Mouse (Mus musculus) hindbrain, embryonic 11.5 days (tissue): Measurements from ENCODE around the gene Selenbp1. TPM values are rescaled to one million over a fixed set of nuclear protein-coding genes. Genes with fewer than 3 reads are reported as not detected.
A peak's percentile ranks its signal among the peaks of the same experiment; 100 is the strongest.
"Not testable (repeated sequence)": the region's sequence is repeated elsewhere in the genome, so short reads cannot be mapped to it uniquely, and the experiment has no call there.

Source experiments
- ATAC-seq: fragments of 200-750 bp; cut with Nextera tagmentation; 2 replicates; pipeline ENCODE4 v1.8.0; 2017; ENCODE audit warnings: mild to moderate bottlenecking, moderate TSS enrichment, moderate library complexity; ENCODE audit not compliant: low FRiP score
- DNase-seq: peaks from one replicate; pipeline ENCODE4 v3.0.0-alpha.2; 2015; ENCODE audit warnings: low spot score
- H3K27ac ChIP-seq: fragments of 300-500 bp; sonication (generic); 2 replicates; pipeline ENCODE4 v1.5.1; 2014; ENCODE audit warnings: mild to moderate bottlenecking, low read depth, low read length
- H3K27me3 ChIP-seq: fragments of 300-500 bp; sonication (generic); 2 replicates; pipeline ENCODE4 v1.6.1; 2014; ENCODE audit warnings: mild to moderate bottlenecking, low read length, moderate library complexity, mixed read lengths; ENCODE audit not compliant: control insufficient read depth, insufficient read depth
- H3K36me3 ChIP-seq: fragments of 300-500 bp; sonication (generic); 2 replicates; pipeline ENCODE4 v1.6.1; 2014; ENCODE audit warnings: mild to moderate bottlenecking, low read length, moderate library complexity, mixed read lengths; ENCODE audit not compliant: control insufficient read depth, insufficient read depth
- H3K4me1 ChIP-seq: fragments of 300-500 bp; sonication (generic); replicated peaks from 2 replicates; pipeline ENCODE4 v1.6.1; 2014; ENCODE audit warnings: low read length, mixed read lengths; ENCODE audit not compliant: control insufficient read depth, insufficient read depth
- H3K4me2 ChIP-seq: fragments of 300-500 bp; sonication (generic); replicated peaks from 2 replicates; pipeline ENCODE4 v1.6.1; 2014; ENCODE audit warnings: mild to moderate bottlenecking, low read depth, low read length
- H3K4me3 ChIP-seq: fragments of 300-500 bp; sonication (generic); 2 replicates; pipeline ENCODE4 v1.5.1; 2014; ENCODE audit warnings: low read depth, low read length
- H3K9ac ChIP-seq: fragments of 300-500 bp; sonication (generic); 2 replicates; pipeline ENCODE4 v1.6.1; 2014; ENCODE audit warnings: low read depth, low read length
- H3K9me3 ChIP-seq: fragments of 300-500 bp; sonication (generic); 2 replicates; pipeline ENCODE4 v1.6.1; 2016; ENCODE audit warnings: low read length; ENCODE audit not compliant: control insufficient read depth
- WGBS: fragments of 180-500 bp; shearing (Covaris S2); extraction: QIAGEN DNeasy Blood & Tissue Kit; methylation state at CpG from one replicate; pipeline ENCODE4 v1.1.7; 2014; 5-methylcytosine and 5-hydroxymethylcytosine counted together
- polyA plus RNA-seq: library from polyadenylated mRNA; unstranded; fragments of >200 nt; fragmentation: Nextera tagmentation; extraction: Ambion mirVana; gene quantifications from 2 replicates; pipeline ENCODE4 v1.2.1, GENCODE M21; 2014

The Selenbp1 gene
- polyA plus RNA-seq, 1 experiment from 2014 or later: 6.9 TPM

GRCm38 (mm10) chr3:94940033-94940432, 7.2 kb downstream of the Selenbp1 start:
- WGBS: 69% methylated on average over 8 of the region's 9 CpGs
- not testable (repeated sequence) for ATAC-seq, H3K27me3 ChIP-seq, H3K36me3 ChIP-seq, H3K4me3 ChIP-seq, H3K9me3 ChIP-seq, H3K4me1 ChIP-seq, DNase-seq, H3K9ac ChIP-seq, H3K27ac ChIP-seq, H3K4me2 ChIP-seq

GRCm38 (mm10) chr3:94942211-94942967, 9.5 kb downstream of the Selenbp1 start:
- not testable (repeated sequence) for DNase-seq, H3K9me3 ChIP-seq, H3K4me1 ChIP-seq, H3K27me3 ChIP-seq, ATAC-seq, H3K4me3 ChIP-seq, H3K9ac ChIP-seq, H3K36me3 ChIP-seq, H3K4me2 ChIP-seq, H3K27ac ChIP-seq
- WGBS: 86% methylated on average over 9 of the region's 9 CpGs

GRCm38 (mm10) chr3:94943706-94944105, 10.8 kb downstream of the Selenbp1 start:
- H3K4me3 ChIP-seq, H3K9me3 ChIP-seq, H3K4me1 ChIP-seq, H3K27ac ChIP-seq, ATAC-seq, H3K4me2 ChIP-seq, H3K36me3 ChIP-seq, H3K27me3 ChIP-seq, H3K9ac ChIP-seq, DNase-seq: not testable (repeated sequence)
- 24% methylated on average over 3 of the region's 4 CpGs for WGBS

GRCm38 (mm10) chr3:94948066-94948614, 15.3 kb downstream of the Selenbp1 start:
- H3K27ac ChIP-seq: no peak overlapping the region
- H3K36me3 ChIP-seq: no peaks in the 10 kb centered on the region
- ATAC-seq (no peak), DNase-seq (no peak)
- no peaks in the 10 kb centered on the region for H3K9me3 ChIP-seq
- no peak overlapping the region for H3K4me3 ChIP-seq
- no peaks in the 10 kb centered on the region for H3K27me3 ChIP-seq
- WGBS: 69% methylated on average over 3 of the region's 3 CpGs
- no peak overlapping the region for H3K9ac ChIP-seq
- no peak overlapping the region for H3K4me2 ChIP-seq
- no peaks in the 10 kb centered on the region; the same call in 1 of the 2 replicates for H3K4me1 ChIP-seq

GRCm38 (mm10) chr3:94949645-94950044, 16.8 kb downstream of the Selenbp1 start:
- Histone ChIP-seq H3K36me3 (no peaks in the 10 kb centered on the region), H3K27ac (no peak overlapping the region), H3K4me3 (no peak overlapping the region), H3K9ac (no peak overlapping the region), H3K9me3 (no peaks in the 10 kb centered on the region), H3K4me2 (no peak overlapping the region), H3K4me1 (no peaks in the 10 kb centered on the region; the same call in 1 of the 2 replicates), H3K27me3 (no peaks in the 10 kb centered on the region)
- ATAC-seq: no peak
- WGBS: 87% methylated on average over 3 of the region's 3 CpGs
- no peak for DNase-seq

GRCm38 (mm10) chr3:94952806-94953205, 19.9 kb downstream of the Selenbp1 start:
- Histone ChIP-seq H3K4me2 (peak overlapping the region; percentile 5; the same call in 1 of the 2 replicates), H3K27ac (no peak overlapping the region), H3K4me3 (no peak overlapping the region), H3K9me3 (no peaks in the 10 kb centered on the region), H3K36me3 (no peaks in the 10 kb centered on the region), H3K4me1 (no peaks in the 10 kb centered on the region; the same call in 1 of the 2 replicates), H3K27me3 (no peaks in the 10 kb centered on the region), H3K9ac (no peak overlapping the region)
- WGBS: 75% methylated on average over 5 of the region's 5 CpGs
- peak; percentile 6 for DNase-seq
- ATAC-seq: no peak

- Histone ChIP-seq H3K4me3 (peak overlapping the region; percentile 74), H3K9me3 (no peaks in the 10 kb centered on the region), H3K4me2 (peak overlapping the region; percentile 72), H3K36me3 (no peaks in the 10 kb centered on the region), H3K4me1 (no peaks in the 10 kb centered on the region; the same call in 1 of the 2 replicates), H3K27ac (peak overlapping the region; percentile 74), H3K9ac (peak overlapping the region; percentile 50), H3K27me3 (no peaks in the 10 kb centered on the region)
- ATAC-seq (no peak), DNase-seq (no peak)
- 21% methylated on average over 9 of the region's 9 CpGs for WGBS
These were observed 20.5 kb downstream of the Selenbp1 start for GRCm38 (mm10) chr3:94953384-94953763.

GRCm38 (mm10) chr3:94953764-94954616, 21.1 kb downstream of the Selenbp1 start, which contains the start of gene Rfx5:
Gene Rfx5 (plus strand): TSS chr3:94954075.
- no peaks in the 10 kb centered on the region for H3K36me3 ChIP-seq
- peak within 1 kb of the TSS; percentile 83 for H3K9ac ChIP-seq
- DNase-seq (peak; percentile 88), ATAC-seq (peak; percentile 96)
- no peaks in the 10 kb centered on the region for H3K27me3 ChIP-seq
- H3K9me3 ChIP-seq: no peaks in the 10 kb centered on the region
- peak within 1 kb of the TSS; percentile 74 for H3K4me3 ChIP-seq
- H3K4me1 ChIP-seq: no peaks in the 10 kb centered on the region; the same call in 1 of the 2 replicates
- WGBS: under 1% methylated on average over 50 of the region's 50 CpGs
- H3K27ac ChIP-seq: peak within 1 kb of the TSS; percentile 74
- H3K4me2 ChIP-seq: peak within 1 kb of the TSS; percentile 72
